Mouse (Mus musculus) CH12.LX (cell line): ENCODE measurements around the gene Pik3r2. TPM values are rescaled to one million over a fixed set of nuclear protein-coding genes. Genes with fewer than 3 reads are reported as not detected.

Experiments
- DNase-seq: peaks from one replicate; pipeline ENCODE4 v3.0.0-alpha.2; 2013; ENCODE audit errors: extremely low read depth
- H3K27ac ChIP-seq: 2 replicates; pipeline ENCODE4 v1.5.1; 2012; ENCODE audit warnings: low read depth, mild to moderate bottlenecking, control low read depth, moderate library complexity; ENCODE audit not compliant: insufficient read depth
- H3K27me3 ChIP-seq: replicated peaks from 2 replicates; pipeline ENCODE3; 2012; ENCODE audit warnings: inconsistent platforms
- H3K36me3 ChIP-seq, 2 experiments: replicated peaks in 1 of 2; 2 replicates each; pipeline versions ENCODE3 to v1.6.1; 2012; ENCODE audit warnings: inconsistent platforms in 1 of 2, low read length in 1 of 2, mild to moderate bottlenecking in 1 of 2, mixed read lengths in 1 of 2, moderate library complexity in 1 of 2; ENCODE audit not compliant: control insufficient read depth in 1 of 2, insufficient read depth in 1 of 2
- H3K4me1 ChIP-seq, 2 experiments: 2 replicates each; pipeline ENCODE4 v1.6.1; 2012; ENCODE audit warnings: inconsistent platforms in 1 of 2, moderate library complexity in 1 of 2; ENCODE audit not compliant: insufficient read depth in 2 of 2, control insufficient read depth in 1 of 2
- H3K4me2 ChIP-seq: 2 replicates; pipeline ENCODE4 v1.6.1; 2012; ENCODE audit warnings: low read depth, mild to moderate bottlenecking, control low read depth; ENCODE audit not compliant: poor library complexity, insufficient read depth, severe bottlenecking
- H3K4me3 ChIP-seq, 3 experiments: fragments of 150-350 bp in 1 of 3; sonication (generic) in 1 of 3; replicated peaks in 1 of 3; 2 replicates each; pipeline versions ENCODE3 to v1.5.1; 2011 to 2012; ENCODE audit warnings: low read depth in 2 of 3, low read length in 2 of 3, mild to moderate bottlenecking in 2 of 3, moderate library complexity in 2 of 3, control low read depth in 1 of 3, improper control_type of control experiment in 1 of 3, inconsistent platforms in 1 of 3, mixed read lengths in 1 of 3; ENCODE audit not compliant: poor library complexity in 1 of 3
- H3K79me2 ChIP-seq: replicated peaks from 2 replicates; pipeline ENCODE4 v1.6.1; 2012; ENCODE audit warnings: mild to moderate bottlenecking, moderate library complexity; ENCODE audit not compliant: control insufficient read depth, poor library complexity, insufficient read depth, severe bottlenecking; ENCODE audit errors: extremely low read depth
- H3K9ac ChIP-seq: 2 replicates; pipeline ENCODE4 v1.6.1; 2012; ENCODE audit warnings: low read depth, mild to moderate bottlenecking, control low read depth, moderate library complexity; ENCODE audit not compliant: insufficient read depth
- H3K9me3 ChIP-seq: replicated peaks from 2 replicates; pipeline ENCODE3; 2012; ENCODE audit warnings: low read length, inconsistent platforms, mixed read lengths
- BHLHE40 ChIP-seq: IDR thresholded peaks from 2 replicates; pipeline ENCODE4 v1.6.1; 2011; ENCODE audit warnings: mild to moderate bottlenecking, low read depth, low read length, improper control_type of control experiment
- CHD2 ChIP-seq: IDR thresholded peaks from 2 replicates; pipeline ENCODE4 v1.6.1; 2011; ENCODE audit warnings: low read length, improper control_type of control experiment
- ETS1 ChIP-seq: conservative IDR thresholded peaks from 2 replicates; pipeline ENCODE4 v1.6.1; 2012; ENCODE audit warnings: low read depth, mild to moderate bottlenecking, inconsistent platforms, low read length, improper control_type of control experiment, moderate library complexity
- IRF4 ChIP-seq: IDR thresholded peaks from 2 replicates; pipeline ENCODE4 v1.6.1; 2014; ENCODE audit warnings: low read depth, mild to moderate bottlenecking, inconsistent platforms, low read length, improper control_type of control experiment
- JUN ChIP-seq: IDR thresholded peaks from 2 replicates; pipeline ENCODE4 v1.6.1; 2011; ENCODE audit warnings: low read depth, mild to moderate bottlenecking, low read length, improper control_type of control experiment, moderate library complexity; ENCODE audit not compliant: insufficient read depth
- MAFK ChIP-seq: IDR thresholded peaks from 2 replicates; pipeline ENCODE4 v1.6.1; 2011; ENCODE audit warnings: low read length, improper control_type of control experiment; ENCODE audit not compliant: insufficient replicate concordance
- MAX ChIP-seq: IDR thresholded peaks from 2 replicates; pipeline ENCODE4 v1.6.1; 2011; ENCODE audit warnings: low read length, improper control_type of control experiment
- MAZ ChIP-seq: IDR thresholded peaks from 2 replicates; pipeline ENCODE4 v1.6.1; 2012; ENCODE audit warnings: low read depth, mild to moderate bottlenecking, inconsistent platforms, low read length, improper control_type of control experiment, moderate library complexity
- MXI1 ChIP-seq: IDR thresholded peaks from 2 replicates; pipeline ENCODE4 v1.6.1; 2011; ENCODE audit warnings: mild to moderate bottlenecking, low read depth, low read length, improper control_type of control experiment
- NELFE ChIP-seq: IDR thresholded peaks from 2 replicates; pipeline ENCODE4 v1.6.1; 2011; ENCODE audit warnings: low read depth, low read length, improper control_type of control experiment
- RAD21 ChIP-seq: IDR thresholded peaks from 2 replicates; pipeline ENCODE4 v1.6.1; 2011; ENCODE audit warnings: low read depth, mild to moderate bottlenecking, low read length, improper control_type of control experiment, moderate library complexity
- RCOR1 ChIP-seq: conservative IDR thresholded peaks from 2 replicates; pipeline ENCODE4 v1.6.1; 2012; ENCODE audit warnings: low read depth, mild to moderate bottlenecking, inconsistent platforms, low read length, improper control_type of control experiment
- SIN3A ChIP-seq: IDR thresholded peaks from 2 replicates; pipeline ENCODE4 v1.6.1; 2012; ENCODE audit warnings: low read length, improper control_type of control experiment, inconsistent platforms
- UBTF ChIP-seq: IDR thresholded peaks from 2 replicates; pipeline ENCODE4 v1.6.1; 2012; ENCODE audit warnings: low read depth, mild to moderate bottlenecking, inconsistent platforms, low read length, improper control_type of control experiment, moderate library complexity
- USF1 ChIP-seq: IDR thresholded peaks from 2 replicates; pipeline ENCODE4 v1.6.1; 2014; ENCODE audit warnings: low read depth, mild to moderate bottlenecking, inconsistent platforms, low read length, improper control_type of control experiment
- ZNF384 ChIP-seq: IDR thresholded peaks from 2 replicates; pipeline ENCODE4 v1.6.1; 2012; ENCODE audit warnings: low read depth, low read length, improper control_type of control experiment, inconsistent platforms
- dilution Hi-C: fragments of 300-500 bp; cut with MboI; formaldehyde crosslinking; loops from 2 replicates; pipeline ENCODE4 v1.14.3; 2020; ENCODE audit warnings: low sequenced_read_pairs; ENCODE audit not compliant: extremely low pct_unique_long_range_greater_than_20kb, extremely low pct_ligation_motif_present
- in situ Hi-C: fragments of 300-500 bp; cut with MboI; formaldehyde crosslinking; loops from 3 replicates; pipeline ENCODE4 v1.14.3; 2019; ENCODE audit warnings: low sequenced_read_pairs, low pct_ligation_motif_present, low pct_unique_long_range_greater_than_20kb, mixed read lengths
- polyA plus RNA-seq: library from polyadenylated mRNA; unstranded; fragments of >175 nt; gene quantifications from 2 replicates; pipeline ENCODE4 v1.2.1, GENCODE M21; 2012; ENCODE audit warnings: low read depth; ENCODE audit not compliant: insufficient read length
- total RNA-seq, 2 experiments: library from RNA; depleted of rRNA; stranded (reverse); fragments of 300-350 nt in 1 of 2; fragments of >200 nt in 1 of 2; gene quantifications; 2 replicates each; pipeline ENCODE4 v1.2.3; 2012 to 2014

Pik3r2 gene
- total and polyA plus RNA-seq, 3 experiments = 13.8 to 45.9 (median 25.8) TPM

DNA sequence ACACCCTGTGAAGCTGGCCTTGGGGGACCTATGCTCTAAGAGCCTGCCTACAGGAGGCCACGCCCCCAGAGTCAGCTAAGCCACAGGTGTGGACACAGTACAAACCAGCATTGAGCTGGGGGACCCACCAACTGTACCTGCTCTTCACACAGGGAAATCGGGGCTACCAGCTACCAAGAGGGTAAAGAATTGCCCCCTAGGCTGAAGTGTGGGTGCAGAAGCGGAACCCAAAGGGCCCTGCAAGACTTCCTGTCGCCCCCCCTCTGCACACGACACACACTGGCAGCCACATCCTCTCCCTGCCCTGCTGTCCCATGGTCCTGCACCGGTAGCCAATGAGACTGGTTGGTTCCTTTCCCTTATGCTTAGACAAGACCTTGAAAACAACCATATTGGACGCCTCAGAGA, 14.8 kb upstream of the Pik3r2 start (continued):
- no peak for TF ChIP-seq JUN

GRCm38 (mm10) chr8:70790846-70791245, 14.3 kb upstream of the Pik3r2 start:
- H3K4me1 ChIP-seq = peaks cover 15 to 26% of the 10 kb centered on the region in 2 experiments
- peaks cover 26% of the 10 kb centered on the region for H3K27me3 ChIP-seq
- H3K9ac ChIP-seq = peak overlapping the region; percentile 92; the same call in 1 of the 2 replicates
- no peaks in the 10 kb centered on the region for H3K9me3 ChIP-seq
- dilution Hi-C loops = no loop called here
- in situ Hi-C loops = no loop called here
- peak overlapping the region; percentile 48 for H3K4me2 ChIP-seq
- no peak for TF ChIP-seq SIN3A
- TF ChIP-seq UBTF = no peak
- no peak for TF ChIP-seq NELFE
- TF ChIP-seq MAZ = no peak
- no peak for TF ChIP-seq RAD21
- TF ChIP-seq MAX = no peak
- TF ChIP-seq CHD2 = no peak
- TF ChIP-seq RCOR1 = no peak
- no peak for TF ChIP-seq ZNF384
- no peak for TF ChIP-seq MXI1
- TF ChIP-seq IRF4 = no peak
- H3K79me2 ChIP-seq = peaks cover 4% of the 10 kb centered on the region; the same call in 1 of the 2 replicates
- peak overlapping the region; percentile 36; the same call in 1 of the 2 replicates for H3K27ac ChIP-seq
- peak overlapping the region; percentile 81 to 87 (median 82) for H3K4me3 ChIP-seq
- no peak for DNase-seq
- peaks cover 41 to 49% of the 10 kb centered on the region in 2 experiments for H3K36me3 ChIP-seq

DNA sequence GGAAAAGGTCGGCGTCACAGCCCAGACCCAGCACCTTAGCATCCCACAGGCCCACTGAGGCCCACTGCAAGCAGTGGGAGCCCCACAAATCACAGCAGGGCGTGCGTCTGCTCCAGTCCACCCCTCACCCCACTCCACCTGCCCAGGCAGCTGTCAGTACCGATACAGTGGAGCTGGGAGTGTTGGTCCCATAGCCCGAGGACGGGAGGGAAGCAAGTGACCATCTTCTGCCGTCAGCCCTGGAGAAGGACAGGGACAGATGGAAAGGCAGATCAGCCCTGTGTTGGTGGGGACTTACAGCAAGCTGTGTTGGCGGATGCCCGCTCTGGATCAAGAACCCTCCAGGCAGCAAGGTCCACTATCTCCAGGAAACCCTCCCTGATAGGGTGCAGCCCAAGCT, 12.5 kb upstream of the Pik3r2 start:
- no peak for TF ChIP-seq ETS1
- no peak for TF ChIP-seq SIN3A
- TF ChIP-seq USF1 = no peak
- no peak for TF ChIP-seq BHLHE40
- TF ChIP-seq IRF4 = no peak
- TF ChIP-seq MAX = no peak
- no peak for TF ChIP-seq ZNF384
- TF ChIP-seq MAFK = no peak
- TF ChIP-seq JUN = no peak
- in situ Hi-C loops (no loop called here), dilution Hi-C loops (no loop called here)
- H3K4me2 ChIP-seq = no peak overlapping the region
- H3K79me2 ChIP-seq = peaks cover 4% of the 10 kb centered on the region; the same call in 1 of the 2 replicates
- no peak for DNase-seq
- H3K27me3 ChIP-seq = peaks cover 11% of the 10 kb centered on the region
- H3K4me1 ChIP-seq = peaks cover 15 to 26% of the 10 kb centered on the region in 2 experiments
- H3K4me3 ChIP-seq = no peak overlapping the region
- peaks cover 59 to 67% of the 10 kb centered on the region in 2 experiments for H3K36me3 ChIP-seq
- no peaks in the 10 kb centered on the region for H3K9me3 ChIP-seq
- no peak overlapping the region for H3K27ac ChIP-seq
- no peak overlapping the region for H3K9ac ChIP-seq
